Mouse (Mus musculus) spleen, adult 12 weeks (tissue): ENCODE results near the gene Zfp967.
"Not testable (repeated sequence)": the region's sequence is repeated elsewhere in the genome, so short reads cannot be mapped to it uniquely, and the experiment has no call there.

Experiments used
- DNase-seq: peaks from one replicate; pipeline ENCODE4 v3.0.0; 2022; ENCODE audit warnings: low spot score

The Zfp967 gene

DNA sequence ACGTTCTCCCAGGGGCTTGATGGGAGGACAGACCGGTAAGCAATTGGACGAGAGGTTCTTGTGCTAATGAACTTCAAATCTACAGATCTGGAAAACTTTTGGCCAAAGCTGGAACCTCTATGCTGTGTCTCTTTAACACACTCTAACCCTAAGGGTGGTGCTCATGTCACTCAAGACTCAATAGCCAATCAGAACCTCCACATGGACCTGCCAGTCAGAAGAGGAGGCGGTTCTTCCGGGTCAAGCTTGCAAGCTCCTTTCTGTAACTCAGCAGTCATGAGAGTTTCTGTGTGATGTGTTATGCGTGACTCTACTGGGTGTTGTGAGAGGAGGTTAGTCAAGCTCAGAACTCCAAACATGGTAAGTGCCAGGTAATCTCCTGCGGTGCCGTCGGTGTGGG lies at the start of gene Zfp967:
Gene Zfp967 (plus strand): TSS at position 301 of the 400 bp plus-strand sequence.
- not testable (repeated sequence) for DNase-seq

DNA sequence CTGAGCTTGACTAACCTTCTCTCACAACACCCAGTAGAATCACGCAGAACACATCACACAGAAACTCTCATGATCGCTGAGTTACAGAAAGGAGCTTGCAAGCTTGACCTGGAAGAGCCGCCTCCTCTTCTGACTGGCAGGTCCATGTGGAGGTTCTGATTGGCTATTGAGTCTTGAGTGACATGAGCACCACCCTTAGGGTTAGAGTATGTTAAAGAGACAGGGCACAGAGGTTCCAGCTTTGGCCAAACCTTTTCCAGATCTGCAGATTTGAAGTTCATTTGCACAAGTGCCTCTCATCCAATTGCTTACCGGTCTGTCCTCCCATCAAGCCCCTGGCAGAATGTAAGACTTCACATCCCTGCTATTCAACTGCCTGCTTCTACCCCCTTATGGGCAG lies 34.2 kb upstream of the Zfp967 start, which contains the start of gene Gm14434:
Gene Gm14434 (minus strand): TSS at position 101 of the 400 bp plus-strand sequence.
- DNase-seq, result not testable (repeated sequence)
